Mouse (Mus musculus) heart, embryonic 16.5 days (tissue): Measurements from ENCODE around the gene Arl14ep. TPM values are rescaled to one million over a fixed set of nuclear protein-coding genes. Genes with fewer than 3 reads are reported as not detected.
"Not testable (repeated sequence)": the region's sequence is repeated elsewhere in the genome, so short reads cannot be mapped to it uniquely, and the experiment has no call there.

Experiments used
- ATAC-seq: fragments of 200-750 bp; cut with Nextera tagmentation; replicated peaks from 2 replicates; pipeline ENCODE4 v1.8.0; 2017; ENCODE audit warnings: moderate number of reproducible peaks; ENCODE audit not compliant: insufficient read depth, low FRiP score; ENCODE audit errors: extremely low read depth
- H3K27ac ChIP-seq: fragments of 300-500 bp; sonication (generic); 2 replicates; pipeline ENCODE4 v1.5.1; 2014; ENCODE audit warnings: mild to moderate bottlenecking, low read length, control low read depth, moderate library complexity
- H3K27me3 ChIP-seq: fragments of 300-500 bp; sonication (generic); 2 replicates; pipeline ENCODE4 v1.6.1; 2014; ENCODE audit warnings: low read length, mixed read lengths; ENCODE audit not compliant: control insufficient read depth, insufficient read depth
- H3K36me3 ChIP-seq: fragments of 300-500 bp; sonication (generic); 2 replicates; pipeline ENCODE4 v1.6.1; 2014; ENCODE audit not compliant: control insufficient read depth, insufficient read depth
- H3K4me1 ChIP-seq: fragments of 300-500 bp; sonication (generic); 2 replicates; pipeline ENCODE4 v1.6.1; 2014; ENCODE audit warnings: low read length, mixed read lengths; ENCODE audit not compliant: control insufficient read depth, insufficient read depth
- H3K4me2 ChIP-seq: fragments of 300-500 bp; sonication (generic); 2 replicates; pipeline ENCODE4 v1.6.1; 2014; ENCODE audit warnings: low read depth, mild to moderate bottlenecking, control low read depth, low read length
- H3K4me3 ChIP-seq: fragments of 300-500 bp; sonication (generic); 2 replicates; pipeline ENCODE4 v1.5.1; 2014; ENCODE audit warnings: mild to moderate bottlenecking, control low read depth, low read length
- H3K9ac ChIP-seq: fragments of 300-500 bp; sonication (generic); 2 replicates; pipeline ENCODE4 v1.6.1; 2014; ENCODE audit warnings: low read length, control low read depth
- H3K9me3 ChIP-seq: fragments of 300-500 bp; sonication (generic); replicated peaks from 2 replicates; pipeline ENCODE4 v1.6.1; 2016; ENCODE audit warnings: low read length; ENCODE audit not compliant: control insufficient read depth
- WGBS: fragments of 180-500 bp; shearing (Covaris S2); extraction: QIAGEN DNeasy Blood & Tissue Kit; methylation state at CpG from one replicate; pipeline ENCODE4 v1.1.7; 2014; 5-methylcytosine and 5-hydroxymethylcytosine counted together
- polyA plus RNA-seq: library from polyadenylated mRNA; unstranded; fragments of >200 nt; fragmentation: Nextera tagmentation; extraction: Ambion mirVana; gene quantifications from 2 replicates; pipeline ENCODE4 v1.2.1, GENCODE M21; 2015

Arl14ep gene
- 23.4 and 23.5 TPM in 2 replicates for polyA plus RNA-seq

GRCm38 (mm10) chr2:106973959-106974639 is at the start of gene Arl14ep:
TSS of gene Arl14ep (minus strand) at chr2:106974424.
- H3K4me3 ChIP-seq = peak within 1 kb of the TSS; percentile 98
- H3K4me1 ChIP-seq = 0 out of 2 replicates have a peak, but pooled peaks cover 6% of the 10 kb centered on the region
- peak within 1 kb of the TSS; percentile 80 for H3K4me2 ChIP-seq
- peak within 1 kb of the TSS; percentile 74 for H3K27ac ChIP-seq
- H3K9ac ChIP-seq = peak within 1 kb of the TSS; percentile 99
- H3K36me3 ChIP-seq = no peaks in the 10 kb centered on the region
- WGBS = under 1% methylated on average over 36 of the region's 36 CpGs
- no peaks in the 10 kb centered on the region for H3K9me3 ChIP-seq
- 0 out of 2 replicates have a peak, but pooled peaks cover 2% of the 10 kb centered on the region for H3K27me3 ChIP-seq
- peak; percentile 95 for ATAC-seq

- no peaks in the 10 kb centered on the region for H3K9me3 ChIP-seq
- no peak overlapping the region for H3K4me3 ChIP-seq
- H3K27ac ChIP-seq = no peak overlapping the region
- H3K27me3 ChIP-seq = no peaks in the 10 kb centered on the region
- no peaks in the 10 kb centered on the region for H3K36me3 ChIP-seq
- WGBS = 92% methylated on average over 5 of the region's 5 CpGs
- H3K9ac ChIP-seq = no peak overlapping the region
- ATAC-seq = no peak
- 0 out of 2 replicates have a peak, but pooled peaks cover 2% of the 10 kb centered on the region for H3K4me1 ChIP-seq
- H3K4me2 ChIP-seq = no peak overlapping the region
Observed at GRCm38 (mm10) chr2:107022713-107023112, 48.5 kb upstream of the Arl14ep start.

- no peak for ATAC-seq
- Histone ChIP-seq H3K27ac (no peak overlapping the region), H3K9me3 (no peaks in the 10 kb centered on the region), H3K4me2 (no peak overlapping the region), H3K4me1 (0 out of 2 replicates have a peak, but pooled peaks cover 2% of the 10 kb centered on the region), H3K36me3 (no peaks in the 10 kb centered on the region), H3K9ac (no peak overlapping the region), H3K27me3 (no peaks in the 10 kb centered on the region), H3K4me3 (no peak overlapping the region)
- WGBS = 78% methylated on average over 2 of the region's 2 CpGs
Observed at GRCm38 (mm10) chr2:107019331-107019730, 45.1 kb upstream of the Arl14ep start.

GRCm38 (mm10) chr2:107013161-107013560 is 38.9 kb upstream of the Arl14ep start:
- H3K27ac ChIP-seq = peak overlapping the region; percentile 87

GRCm38 (mm10) chr2:107012318-107012717 is 38.1 kb upstream of the Arl14ep start:
- WGBS = 20% methylated on average over 4 of the region's 4 CpGs
- Histone ChIP-seq H3K4me3 (no peak overlapping the region), H3K9ac (no peak overlapping the region), H3K36me3 (no peaks in the 10 kb centered on the region), H3K9me3 (no peaks in the 10 kb centered on the region), H3K27me3 (no peaks in the 10 kb centered on the region), H3K4me2 (no peak overlapping the region), H3K4me1 (peaks cover 6% of the 10 kb centered on the region), H3K27ac (peak overlapping the region; percentile 87)
- peak; percentile 85 for ATAC-seq

More at GRCm38 (mm10) chr2:107013161-107013560, 38.9 kb upstream of the Arl14ep start:
- Histone ChIP-seq H3K4me1 (peaks cover 6% of the 10 kb centered on the region), H3K27me3 (no peaks in the 10 kb centered on the region), H3K36me3 (no peaks in the 10 kb centered on the region), H3K9ac (no peak overlapping the region), H3K4me3 (no peak overlapping the region), H3K9me3 (no peaks in the 10 kb centered on the region), H3K4me2 (no peak overlapping the region)
- no peak for ATAC-seq
- 81% methylated on average over 4 of the region's 4 CpGs for WGBS

GRCm38 (mm10) chr2:107010160-107010559 is 35.9 kb upstream of the Arl14ep start:
- Histone ChIP-seq H3K36me3 (no peaks in the 10 kb centered on the region), H3K4me2 (no peak overlapping the region), H3K9ac (no peak overlapping the region), H3K4me1 (peaks cover 6% of the 10 kb centered on the region), H3K27ac (no peak overlapping the region), H3K9me3 (no peaks in the 10 kb centered on the region), H3K27me3 (no peaks in the 10 kb centered on the region), H3K4me3 (no peak overlapping the region)
- WGBS = 71% methylated on average over 6 of the region's 6 CpGs
- no peak for ATAC-seq

GRCm38 (mm10) chr2:107006378-107006777 is 32.2 kb upstream of the Arl14ep start:
- Histone ChIP-seq H3K4me2 (no peak overlapping the region), H3K27ac (no peak overlapping the region), H3K36me3 (no peaks in the 10 kb centered on the region), H3K9me3 (no peaks in the 10 kb centered on the region), H3K4me1 (no peaks in the 10 kb centered on the region), H3K27me3 (no peaks in the 10 kb centered on the region), H3K9ac (no peak overlapping the region), H3K4me3 (no peak overlapping the region)
- ATAC-seq = no peak
- WGBS = 74% methylated on average over 3 of the region's 3 CpGs

GRCm38 (mm10) chr2:107005876-107006275 is 31.7 kb upstream of the Arl14ep start:
- H3K27ac ChIP-seq, H3K9ac ChIP-seq, H3K4me3 ChIP-seq, H3K4me2 ChIP-seq, H3K27me3 ChIP-seq, H3K4me1 ChIP-seq, H3K9me3 ChIP-seq, H3K36me3 ChIP-seq, ATAC-seq: not testable (repeated sequence)
- 69% methylated on average over 4 of the region's 4 CpGs for WGBS

GRCm38 (mm10) chr2:106991261-106991660 is 17.0 kb upstream of the Arl14ep start:
- Histone ChIP-seq H3K4me3 (no peak overlapping the region), H3K4me1 (0 out of 2 replicates have a peak, but pooled peaks cover 4% of the 10 kb centered on the region), H3K4me2 (no peak overlapping the region), H3K27me3 (no peaks in the 10 kb centered on the region), H3K9me3 (no peaks in the 10 kb centered on the region), H3K9ac (no peak overlapping the region), H3K27ac (no peak overlapping the region), H3K36me3 (no peaks in the 10 kb centered on the region)
- no peak for ATAC-seq
- WGBS = 87% methylated on average over 1 of the region's 1 CpGs
